Mouse (Mus musculus) limb, embryonic 14.5 days (tissue): ENCODE measurements at regions not wholly inside any gene's neighbourhood (a gene's known extent, or its start where the extent isn't known, plus 50 kb on each side); places are given as distances from the start of the nearest gene placed in this dataset.

Experiments used
- ATAC-seq: fragments of 200-750 bp; cut with Nextera tagmentation; 2 replicates; pipeline ENCODE4 v1.8.0; 2017; ENCODE audit warnings: low read depth, moderate number of reproducible peaks, moderate TSS enrichment; ENCODE audit not compliant: low FRiP score
- DNase-seq: peaks from one replicate; pipeline ENCODE4 v3.0.0-alpha.2; 2015; ENCODE audit warnings: low spot score
- H3K27ac ChIP-seq: fragments of 300-500 bp; sonication (generic); replicated peaks from 2 replicates; pipeline ENCODE4 v1.5.1; 2014; ENCODE audit warnings: low read depth, mild to moderate bottlenecking, low read length, moderate library complexity, mixed read lengths
- H3K27me3 ChIP-seq: fragments of 300-500 bp; sonication (generic); 2 replicates; pipeline ENCODE4 v1.6.1; 2014; ENCODE audit warnings: low read length, mixed read lengths; ENCODE audit not compliant: control insufficient read depth, insufficient read depth
- H3K36me3 ChIP-seq: fragments of 300-500 bp; sonication (generic); 2 replicates; pipeline ENCODE4 v1.6.1; 2014; ENCODE audit warnings: mild to moderate bottlenecking, low read length, moderate library complexity, mixed read lengths; ENCODE audit not compliant: control insufficient read depth, insufficient read depth
- H3K4me1 ChIP-seq: fragments of 300-500 bp; sonication (generic); 2 replicates; pipeline ENCODE4 v1.6.1; 2014; ENCODE audit warnings: antibody characterized with exemption, low read length, mixed read lengths; ENCODE audit not compliant: control insufficient read depth, insufficient read depth
- H3K4me2 ChIP-seq: fragments of 300-500 bp; sonication (generic); replicated peaks from 2 replicates; pipeline ENCODE4 v1.6.1; 2014; ENCODE audit warnings: low read depth, mild to moderate bottlenecking, low read length, moderate library complexity; ENCODE audit not compliant: severe bottlenecking
- H3K4me3 ChIP-seq: fragments of 300-500 bp; sonication (generic); replicated peaks from 2 replicates; pipeline ENCODE4 v1.5.1; 2014; ENCODE audit warnings: low read length
- H3K9ac ChIP-seq: fragments of 300-500 bp; sonication (generic); 2 replicates; pipeline ENCODE4 v1.6.1; 2014; ENCODE audit warnings: mild to moderate bottlenecking, low read depth, low read length, moderate library complexity; ENCODE audit not compliant: severe bottlenecking
- H3K9me3 ChIP-seq: fragments of 300-500 bp; sonication (generic); 2 replicates; pipeline ENCODE4 v1.6.1; 2016; ENCODE audit warnings: low read length; ENCODE audit not compliant: control insufficient read depth
- POLR2A ChIP-seq: fragments of 200-500 bp; IDR thresholded peaks from 2 replicates; pipeline ENCODE4 v1.8.0; 2012; ENCODE audit warnings: inconsistent platforms, mild to moderate bottlenecking, moderate library complexity, borderline replicate concordance; ENCODE audit not compliant: insufficient read depth, insufficient read length; ENCODE audit errors: extremely low read depth
- WGBS: fragments of 180-500 bp; shearing (Covaris S2); extraction: QIAGEN DNeasy Blood & Tissue Kit; methylation state at CpG from one replicate; pipeline ENCODE4 v1.1.7; 2014; 5-methylcytosine and 5-hydroxymethylcytosine counted together

- TF ChIP-seq POLR2A: no peak
- Histone ChIP-seq H3K4me3 (no peak overlapping the region), H3K9me3 (no peaks in the 10 kb centered on the region)
Measured at GRCm38 (mm10) chr2:21129621-21130020, 75.5 kb downstream of the Enkur start.

GRCm38 (mm10) chr2:21126531-21126930 lies 78.6 kb downstream of the Enkur start:
- no peak overlapping the region for H3K4me3 ChIP-seq
- WGBS: 81% methylated on average over 1 of the region's 1 CpGs
- no peaks in the 10 kb centered on the region for H3K9me3 ChIP-seq
- ATAC-seq (no peak), DNase-seq (no peak)
- no peaks in the 10 kb centered on the region for H3K27me3 ChIP-seq
- no peaks in the 10 kb centered on the region for H3K36me3 ChIP-seq
- no peaks in the 10 kb centered on the region for H3K4me1 ChIP-seq
- no peak overlapping the region for H3K4me2 ChIP-seq
- H3K9ac ChIP-seq: no peak overlapping the region
- no peak overlapping the region for H3K27ac ChIP-seq
- no peak for TF ChIP-seq POLR2A

More at GRCm38 (mm10) chr2:21129621-21130020, 75.5 kb downstream of the Enkur start:
- DNase-seq (no peak), ATAC-seq (no peak)
- H3K4me2 ChIP-seq: no peak overlapping the region
- H3K9ac ChIP-seq: no peak overlapping the region
- 62% methylated on average over 7 of the region's 7 CpGs for WGBS
- H3K36me3 ChIP-seq: no peaks in the 10 kb centered on the region
- H3K4me1 ChIP-seq: no peaks in the 10 kb centered on the region
- no peak overlapping the region for H3K27ac ChIP-seq
- no peaks in the 10 kb centered on the region for H3K27me3 ChIP-seq

GRCm38 (mm10) chr2:21122421-21122820 lies 82.7 kb downstream of the Enkur start:
- DNase-seq: no peak
- H3K9ac ChIP-seq: no peak overlapping the region
- TF ChIP-seq POLR2A: no peak
- no peak overlapping the region for H3K27ac ChIP-seq
- H3K4me1 ChIP-seq: no peaks in the 10 kb centered on the region
- no peaks in the 10 kb centered on the region for H3K9me3 ChIP-seq
- 74% methylated on average over 3 of the region's 3 CpGs for WGBS
- no peak overlapping the region for H3K4me3 ChIP-seq
- no peak overlapping the region for H3K4me2 ChIP-seq
- no peaks in the 10 kb centered on the region for H3K27me3 ChIP-seq
- no peak for ATAC-seq
- no peaks in the 10 kb centered on the region for H3K36me3 ChIP-seq

- Histone ChIP-seq H3K9ac (no peak overlapping the region), H3K4me1 (no peaks in the 10 kb centered on the region), H3K27me3 (no peaks in the 10 kb centered on the region), H3K4me3 (no peak overlapping the region), H3K9me3 (no peaks in the 10 kb centered on the region), H3K27ac (no peak overlapping the region), H3K36me3 (no peaks in the 10 kb centered on the region), H3K4me2 (no peak overlapping the region)
- TF ChIP-seq POLR2A: no peak
- ATAC-seq (no peak), DNase-seq (no peak)
- 87% methylated on average over 1 of the region's 1 CpGs for WGBS
Measured at GRCm38 (mm10) chr2:21121663-21122062, 83.5 kb downstream of the Enkur start.

GRCm38 (mm10) chr2:21116817-21117216 lies 88.3 kb downstream of the Enkur start:
- Histone ChIP-seq H3K9me3 (no peaks in the 10 kb centered on the region), H3K36me3 (no peaks in the 10 kb centered on the region), H3K4me1 (no peaks in the 10 kb centered on the region), H3K27me3 (no peaks in the 10 kb centered on the region), H3K4me2 (no peak overlapping the region), H3K27ac (no peak overlapping the region), H3K9ac (no peak overlapping the region), H3K4me3 (no peak overlapping the region)
- no peak for TF ChIP-seq POLR2A
- ATAC-seq (no peak), DNase-seq (no peak)
- 75% methylated on average over 5 of the region's 5 CpGs for WGBS

GRCm38 (mm10) chr2:21111527-21111926 lies 93.6 kb downstream of the Enkur start:
- Histone ChIP-seq H3K36me3 (no peaks in the 10 kb centered on the region), H3K4me2 (no peak overlapping the region), H3K27me3 (no peaks in the 10 kb centered on the region), H3K4me3 (no peak overlapping the region), H3K9me3 (no peaks in the 10 kb centered on the region), H3K9ac (no peak overlapping the region), H3K27ac (no peak overlapping the region), H3K4me1 (no peaks in the 10 kb centered on the region)
- ATAC-seq (no peak), DNase-seq (no peak)
- no peak for TF ChIP-seq POLR2A
- 88% methylated on average over 1 of the region's 1 CpGs for WGBS
